Mouse (Mus musculus) CD4-positive helper T cell, adult 2 months (primary cell): ENCODE data around the gene Gm5724.

Experiments
- DNase-seq: peaks from one replicate; pipeline ENCODE4 v3.0.0-alpha.2; 2012; ENCODE audit warnings: low read depth, missing footprints, low spot score

Gm5724 gene

DNA sequence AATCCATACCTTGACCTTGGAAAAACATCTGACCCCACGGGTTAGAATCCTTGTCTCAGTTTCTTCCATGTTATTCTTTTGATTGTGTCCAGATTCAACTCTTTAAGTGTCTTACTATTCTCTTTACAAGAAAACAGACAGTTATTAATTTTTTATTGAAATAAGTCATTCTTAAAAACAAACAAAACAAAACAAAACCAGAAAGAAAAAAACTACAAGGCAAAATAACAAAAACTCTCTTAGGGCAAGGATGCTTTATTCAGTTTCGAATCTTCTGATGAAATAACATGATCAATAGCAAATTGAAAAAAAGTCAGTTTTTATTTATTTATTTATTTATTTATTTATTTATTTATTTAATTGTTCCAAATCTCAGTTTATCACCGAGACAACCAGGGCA is at the start of gene Gm5724:
Gene Gm5724, minus strand, starts transcription at position 101 of the 400 bp plus-strand sequence.
- DNase-seq = no peak

DNA sequence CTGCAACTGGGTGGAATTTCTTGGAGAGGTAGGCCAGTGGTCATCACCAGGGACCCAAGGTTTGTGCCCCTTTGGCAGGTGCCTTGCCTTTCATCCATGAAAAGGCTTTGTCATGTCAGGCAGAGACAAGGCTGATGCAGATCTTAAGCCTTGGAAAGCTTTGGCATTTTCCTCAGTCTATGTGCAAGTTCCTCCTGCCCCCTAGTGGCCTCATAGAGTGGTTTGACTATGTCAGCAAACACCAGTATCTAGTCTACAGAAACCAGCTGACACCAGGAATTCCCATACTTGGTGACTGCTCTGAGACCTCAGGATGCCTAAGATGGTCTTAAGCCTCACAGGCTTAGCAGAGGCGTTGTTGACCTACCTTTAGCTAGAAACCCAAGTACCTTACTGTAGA is 24.2 kb upstream of the Gm5724 start:
- no peak for DNase-seq

DNA sequence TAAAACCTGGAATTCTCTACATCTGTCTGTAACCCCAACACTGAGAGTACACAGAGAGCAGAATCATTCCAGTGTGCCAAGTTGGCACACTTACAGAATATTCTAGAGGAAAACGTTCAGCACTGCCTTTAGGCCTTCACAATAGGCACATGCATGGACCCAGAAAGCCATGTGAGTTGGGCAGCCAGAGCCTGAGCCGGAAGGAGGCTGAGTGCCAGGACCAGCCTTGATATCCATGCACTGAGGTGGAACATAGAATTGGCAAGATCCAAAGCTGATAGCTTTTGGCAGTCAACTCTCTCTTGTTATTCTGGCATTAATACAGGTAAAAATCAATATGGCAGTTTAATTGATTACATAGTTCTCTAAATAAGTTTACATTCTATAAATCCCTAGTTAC is 866 bp upstream of the Gm5724 start:
- no peak for DNase-seq

DNA sequence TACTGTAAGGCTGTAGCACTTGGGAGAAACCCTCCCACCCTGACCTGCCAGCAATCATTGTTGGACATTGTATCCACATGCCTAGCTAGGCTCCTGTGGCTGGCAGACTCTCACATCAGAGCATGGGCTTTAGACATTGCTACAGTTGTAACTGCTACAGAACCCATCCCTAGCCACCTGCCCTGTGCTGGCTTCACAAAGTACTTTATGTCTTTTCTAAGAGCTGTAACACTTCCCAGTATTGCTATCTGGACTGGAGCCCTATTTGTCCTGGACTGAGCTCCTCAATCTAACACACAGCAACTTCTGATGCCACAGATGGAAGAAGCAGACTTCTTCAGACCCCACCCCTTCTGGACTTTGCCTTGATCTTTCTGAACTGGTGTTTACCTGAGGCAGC is 82.4 kb downstream of the Gm5724 start:
- no peak for DNase-seq

DNA sequence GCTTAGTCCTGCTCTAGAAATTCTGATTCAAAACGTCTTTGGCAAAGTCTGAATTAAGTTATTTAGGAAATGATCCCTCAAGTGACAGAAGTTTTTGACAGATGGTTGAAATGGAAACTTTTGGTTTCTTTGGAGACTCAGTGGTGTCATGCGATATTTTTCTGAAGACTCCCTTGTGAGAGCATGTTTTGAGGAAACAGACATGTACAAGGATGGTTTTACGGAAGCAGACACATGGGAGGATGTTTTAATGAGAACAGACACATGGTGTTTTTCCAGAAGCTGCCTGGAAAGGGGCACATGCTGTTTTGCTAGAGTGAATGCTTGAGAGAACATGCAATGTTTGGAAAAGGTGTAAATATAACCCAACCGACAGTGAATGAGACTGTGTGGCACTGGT is 86.6 kb downstream of the Gm5724 start:
- no peak for DNase-seq
